8 mouse cellular contexts compared by ENCODE assay signal in genomic region chr1:178318002-178318388, GRCm38 (mm10). TPM values are rescaled to one million over a fixed set of nuclear protein-coding genes. Genes with fewer than 3 reads are reported as not detected.
A peak's percentile ranks its signal among the peaks of the same experiment; 100 is the strongest.
DNase-seq lines count a peak whose midpoint lies in the region; ATAC-seq and TF ChIP-seq lines count a peak whose summit lies in the region.

No protein-coding gene starts in this region.

- DNase-seq in layer of hippocampus, adult 9-10 months (ENCODE audit: low spot score): peak; percentile 88
- DNase-seq in layer of hippocampus, postnatal 14 days (ENCODE audit: low spot score in 2 of 2): no peak
- no peak for DNase-seq in adrenal gland, postnatal 25 days
- DNase-seq in frontal cortex, postnatal 14 days (ENCODE audit: low spot score in 2 of 2): no peak

- peak; percentile 38 for ATAC-seq in granulocyte monocyte progenitor cell, adult 5-6 weeks (replicated peaks; ENCODE audit: poor library complexity, severe bottlenecking)
- ATAC-seq in limb, embryonic 12.5 days (ENCODE audit: insufficient number of reproducible peaks, insufficient read depth, low FRiP score, low TSS enrichment, low read depth): peak; percentile 45
- peak; percentile 68 for ATAC-seq in midbrain, embryonic 12.5 days (ENCODE audit: low FRiP score, low read depth)

- H3K36me3 ChIP-seq in limb, embryonic 12.5 days: peaks cover 25% of the 10 kb centered on the region
- peaks cover 27% of the 10 kb centered on the region for H3K36me3 ChIP-seq in midbrain, embryonic 12.5 days

- TF ChIP-seq CTCF in bone marrow macrophage, adult 2 months (IDR thresholded peaks at IDR 0.05; ENCODE audit: low read depth, low read length): no peak

- H3K4me1 ChIP-seq in bone marrow macrophage, adult 2 months (ENCODE audit: control insufficient read depth, insufficient read depth, low read length): peaks cover 6% of the 10 kb centered on the region
- H3K4me1 ChIP-seq in limb, embryonic 12.5 days (replicated peaks): peaks cover 31% of the 10 kb centered on the region
- H3K4me1 ChIP-seq in midbrain, embryonic 12.5 days: peaks cover 22% of the 10 kb centered on the region

- no peaks in the 10 kb centered on the region for H3K9me3 ChIP-seq in limb, embryonic 12.5 days
- H3K9me3 ChIP-seq in midbrain, embryonic 12.5 days: no peaks in the 10 kb centered on the region

- H3K27ac ChIP-seq in bone marrow macrophage, adult 2 months (ENCODE audit: insufficient read depth, low read depth, low read length): peak overlapping the region; percentile 99
- H3K27ac ChIP-seq in limb, embryonic 12.5 days: peak overlapping the region; percentile 98
- H3K27ac ChIP-seq in midbrain, embryonic 12.5 days (replicated peaks): peak overlapping the region; percentile 100

- peak overlapping the region; percentile 73 for H3K4me2 ChIP-seq in limb, embryonic 12.5 days
- peak overlapping the region; percentile 83 for H3K4me2 ChIP-seq in midbrain, embryonic 12.5 days (replicated peaks)

- peak overlapping the region; percentile 84 for H3K4me3 ChIP-seq in bone marrow macrophage, adult 2 months (ENCODE audit: insufficient read depth, low read length)
- peak overlapping the region; percentile 57 for H3K4me3 ChIP-seq in limb, embryonic 12.5 days (replicated peaks)
- peak overlapping the region; percentile 55 for H3K4me3 ChIP-seq in midbrain, embryonic 12.5 days

- no peak for TF ChIP-seq POLR2A in bone marrow macrophage, adult 2 months (IDR thresholded peaks at IDR 0.05; ENCODE audit: borderline replicate concordance, low read depth, low read length)

- no peaks in the 10 kb centered on the region for H3K27me3 ChIP-seq in limb, embryonic 12.5 days
- H3K27me3 ChIP-seq in midbrain, embryonic 12.5 days: no peaks in the 10 kb centered on the region

- peak overlapping the region; percentile 76 for H3K9ac ChIP-seq in limb, embryonic 12.5 days (replicated peaks)
- peak overlapping the region; percentile 83 for H3K9ac ChIP-seq in midbrain, embryonic 12.5 days (replicated peaks)

- under 1% methylated on average over 17 of the region's 17 CpGs for WGBS in limb, embryonic 12.5 days
- WGBS in midbrain, embryonic 12.5 days: under 1% methylated on average over 17 of the region's 17 CpGs

RNA-seq across cellular contexts. Expression of gene Cox20, which starts 0.9 kb away (rescaled TPM):
- 10 to 100 TPM; 40.5 to 46.1 TPM for total RNA-seq in layer of hippocampus, postnatal 14 days (2021)
- polyA plus RNA-seq in bone marrow macrophage, adult 2 months (2012; ENCODE audit: insufficient read depth, insufficient read length, missing spikeins): 73.7 and 80.6 TPM in 2 replicates
- 131 and 163 TPM in 2 replicates for total RNA-seq in granulocyte monocyte progenitor cell, adult 5-6 weeks (2014; fragmentation: Nextera tagmentation)
- 142 and 153 TPM in 2 replicates for total RNA-seq in granulocyte monocyte progenitor cell, adult 5-6 weeks (2017)
- 124 and 132 TPM in 2 replicates for polyA plus RNA-seq in limb, embryonic 12.5 days (2016; fragmentation: Nextera tagmentation; extraction: Ambion mirVana)
- 138 and 160 TPM in 2 replicates for polyA plus RNA-seq in midbrain, embryonic 12.5 days (2016; fragmentation: Nextera tagmentation; extraction: Ambion mirVana)
- total RNA-seq in adrenal gland, postnatal 25 days (2021): 115 and 123 TPM in 2 replicates

RNA-seq across cellular contexts. Expression of gene Hnrnpu, which starts 19.6 kb away (rescaled TPM):
- total RNA-seq in layer of hippocampus, postnatal 14 days (2021): 100 to 1,000 TPM; 415 to 422 TPM
- polyA plus RNA-seq in bone marrow macrophage, adult 2 months (2012; ENCODE audit: insufficient read depth, insufficient read length, missing spikeins): 534 and 556 TPM in 2 replicates
- 580 and 661 TPM in 2 replicates for total RNA-seq in granulocyte monocyte progenitor cell, adult 5-6 weeks (2014; fragmentation: Nextera tagmentation)
- 553 and 618 TPM in 2 replicates for total RNA-seq in granulocyte monocyte progenitor cell, adult 5-6 weeks (2017)
- polyA plus RNA-seq in limb, embryonic 12.5 days (2016; fragmentation: Nextera tagmentation; extraction: Ambion mirVana): 869 and 872 TPM in 2 replicates
- polyA plus RNA-seq in midbrain, embryonic 12.5 days (2016; fragmentation: Nextera tagmentation; extraction: Ambion mirVana): 896 and 987 TPM in 2 replicates
- 446 and 468 TPM in 2 replicates for total RNA-seq in adrenal gland, postnatal 25 days (2021)
